ENCODE assay signal across 8 mouse cellular contexts in genomic region chr10:80677942-80678436, GRCm38 (mm10). TPM values are rescaled to one million over a fixed set of nuclear protein-coding genes. Genes with fewer than 3 reads are reported as not detected.
DNase-seq lines count a peak whose midpoint lies in the region; ATAC-seq and TF ChIP-seq lines count a peak whose summit lies in the region.

TSS of gene Mknk2 (minus strand) at chr10:80678112.

- H3K4me1 ChIP-seq in CH12.LX (ENCODE audit: control insufficient read depth in 1 of 2, insufficient read depth in 2 of 2): peaks cover 29 to 71% of the 10 kb centered on the region in 2 experiments
- H3K4me1 ChIP-seq in forebrain, embryonic 13.5 days: peaks cover 56% of the 10 kb centered on the region
- peaks cover 53% of the 10 kb centered on the region for H3K4me1 ChIP-seq in heart, postnatal 0 days (ENCODE audit: control insufficient read depth, insufficient read depth)
- H3K4me1 ChIP-seq in liver, embryonic 14.5 days (replicated peaks; ENCODE audit: control insufficient read depth in 2 of 2, insufficient read depth in 2 of 2, low read length in 1 of 2): peaks cover 49 to 52% of the 10 kb centered on the region in 2 experiments
- peaks cover 52% of the 10 kb centered on the region for H3K4me1 ChIP-seq in neural tube, embryonic 12.5 days

- peak within 1 kb of the TSS; percentile 72 to 95 (median 75) for H3K4me3 ChIP-seq in CH12.LX (replicated peaks in 1 of 3; ENCODE audit: low read depth in 2 of 3, low read length in 2 of 3, poor library complexity in 1 of 3)
- H3K4me3 ChIP-seq in forebrain, embryonic 13.5 days: peak within 1 kb of the TSS; percentile 99
- H3K4me3 ChIP-seq in heart, postnatal 0 days (ENCODE audit: low read depth, low read length): peak within 1 kb of the TSS; percentile 50
- peak within 1 kb of the TSS; percentile 65 to 98 for H3K4me3 ChIP-seq in liver, embryonic 14.5 days (ENCODE audit: insufficient read depth in 1 of 2, low read depth in 2 of 2, low read length in 2 of 2)
- H3K4me3 ChIP-seq in neural tube, embryonic 12.5 days: peak within 1 kb of the TSS; percentile 68

- no peak; the same call in 1 of the 2 replicates for TF ChIP-seq RAD21 in CH12.LX (IDR thresholded peaks at IDR 0.05; ENCODE audit: low read depth, low read length)

- no peaks in the 10 kb centered on the region for H3K9me3 ChIP-seq in CH12.LX (replicated peaks; ENCODE audit: low read length)
- no peaks in the 10 kb centered on the region for H3K9me3 ChIP-seq in forebrain, embryonic 13.5 days (replicated peaks)
- no peaks in the 10 kb centered on the region for H3K9me3 ChIP-seq in heart, postnatal 0 days (replicated peaks; ENCODE audit: control insufficient read depth, low read length)
- no peaks in the 10 kb centered on the region for H3K9me3 ChIP-seq in liver, embryonic 14.5 days (ENCODE audit: control insufficient read depth, low read length)
- H3K9me3 ChIP-seq in neural tube, embryonic 12.5 days: no peaks in the 10 kb centered on the region

- peak; percentile 63 for TF ChIP-seq POLR2A in CH12.LX (IDR thresholded peaks at IDR 0.05; ENCODE audit: low read depth, low read length)

- H3K4me2 ChIP-seq in CH12.LX (ENCODE audit: insufficient read depth, low read depth, poor library complexity, severe bottlenecking): peak within 1 kb of the TSS; percentile 77
- peak within 1 kb of the TSS; percentile 70 for H3K4me2 ChIP-seq in forebrain, embryonic 13.5 days
- H3K4me2 ChIP-seq in heart, postnatal 0 days (ENCODE audit: low read depth, low read length): peak within 1 kb of the TSS; percentile 75
- peak within 1 kb of the TSS; percentile 98 for H3K4me2 ChIP-seq in liver, embryonic 14.5 days (ENCODE audit: low read depth)
- H3K4me2 ChIP-seq in neural tube, embryonic 12.5 days (replicated peaks): peak within 1 kb of the TSS; percentile 89

- peak; percentile 34; the same call in 1 of the 2 replicates for TF ChIP-seq EP300 in CH12.LX (IDR thresholded peaks at IDR 0.05; ENCODE audit: low read length)
- TF ChIP-seq EP300 in heart, postnatal 0 days (IDR thresholded peaks at IDR 0.05; ENCODE audit: low read depth): peak; percentile 95; the same call in 1 of the 2 replicates
- TF ChIP-seq EP300 in liver, embryonic 14.5 days (IDR thresholded peaks at IDR 0.05; ENCODE audit: low read depth): peak; percentile 67

- peak within 1 kb of the TSS; percentile 98 for H3K27ac ChIP-seq in CH12.LX (ENCODE audit: insufficient read depth, low read depth)
- peak within 1 kb of the TSS; percentile 97 for H3K27ac ChIP-seq in forebrain, embryonic 13.5 days
- H3K27ac ChIP-seq in heart, postnatal 0 days (ENCODE audit: low read depth): peak within 1 kb of the TSS; percentile 99
- peak within 1 kb of the TSS; percentile 100 for H3K27ac ChIP-seq in liver, embryonic 14.5 days
- peak within 1 kb of the TSS; percentile 93 for H3K27ac ChIP-seq in neural tube, embryonic 12.5 days

- H3K9ac ChIP-seq in CH12.LX (ENCODE audit: insufficient read depth, low read depth): peak within 1 kb of the TSS; percentile 93
- peak within 1 kb of the TSS; percentile 80 for H3K9ac ChIP-seq in forebrain, embryonic 13.5 days
- peak within 1 kb of the TSS; percentile 79 for H3K9ac ChIP-seq in heart, postnatal 0 days (replicated peaks; ENCODE audit: low read depth, low read length)
- H3K9ac ChIP-seq in liver, embryonic 14.5 days (replicated peaks): peak within 1 kb of the TSS; percentile 98
- H3K9ac ChIP-seq in neural tube, embryonic 12.5 days: peak within 1 kb of the TSS; percentile 68

- dilution Hi-C loops in CH12.LX (cut with MboI; ENCODE audit: extremely low pct_ligation_motif_present, extremely low pct_unique_long_range_greater_than_20kb, low sequenced_read_pairs): no loop called here

- peaks cover 30% of the 10 kb centered on the region for H3K79me2 ChIP-seq in CH12.LX (replicated peaks; ENCODE audit: control insufficient read depth, extremely low read depth, insufficient read depth, poor library complexity, severe bottlenecking)

- in situ Hi-C loops in CH12.LX (cut with MboI; ENCODE audit: low pct_ligation_motif_present, low pct_unique_long_range_greater_than_20kb, low sequenced_read_pairs): loop anchor here (25.0 kb wide), 1 partner anchor 241 kb away; the partner anchor contains the start of gene Tcf3

- TF ChIP-seq CTCF in CH12.LX (conservative IDR thresholded peaks at IDR 0.05 in 1 of 2, IDR thresholded peaks at IDR 0.05 in 1 of 2; ENCODE audit: low read depth in 2 of 2, low read length in 2 of 2): no peak
- peak; percentile 26 for TF ChIP-seq CTCF in heart, postnatal 0 days (IDR thresholded peaks at IDR 0.05; ENCODE audit: low read depth)
- TF ChIP-seq CTCF in liver, embryonic 14.5 days (IDR thresholded peaks at IDR 0.05; ENCODE audit: low read depth): 0 out of 2 replicates have a peak, but pooled peaks have one; percentile 8

- H3K27me3 ChIP-seq in CH12.LX (replicated peaks): no peaks in the 10 kb centered on the region
- no peaks in the 10 kb centered on the region for H3K27me3 ChIP-seq in forebrain, embryonic 13.5 days
- H3K27me3 ChIP-seq in heart, postnatal 0 days (ENCODE audit: control insufficient read depth, insufficient read depth, low read length): no peaks in the 10 kb centered on the region
- H3K27me3 ChIP-seq in liver, embryonic 14.5 days (ENCODE audit: control insufficient read depth, insufficient read depth, low read length): no peaks in the 10 kb centered on the region
- H3K27me3 ChIP-seq in neural tube, embryonic 12.5 days (replicated peaks): no peaks in the 10 kb centered on the region

- peak; percentile 34; the same call in 1 of the 2 replicates for ATAC-seq in forebrain, embryonic 13.5 days
- peak; percentile 66 for ATAC-seq in heart, postnatal 0 days (ENCODE audit: insufficient read depth, low read depth)
- peak; percentile 63 for ATAC-seq in liver, embryonic 14.5 days (ENCODE audit: insufficient read depth)
- ATAC-seq in neural tube, embryonic 12.5 days (ENCODE audit: low FRiP score, low read depth): no peak

- DNase-seq in CH12.LX (ENCODE audit: extremely low read depth): peak; percentile 80
- peak; percentile 70 for DNase-seq in c-Kit-negative CD71-positive TER-119-positive erythroid progenitor cells, embryonic 14.5 days (ENCODE audit: low read depth, low spot score)
- DNase-seq in heart, postnatal 0 days (ENCODE audit: low spot score): peak; percentile 98
- peak; percentile 99 for DNase-seq in kidney, postnatal 36 days
- DNase-seq in liver, embryonic 14.5 days (ENCODE audit: low read depth in 3 of 3, low spot score in 3 of 3): peak; percentile 80 to 82 (median 81)
- peak; percentile 90 for DNase-seq in testis, postnatal 10 days (ENCODE audit: low spot score)

- 19% methylated on average over 8 of the region's 8 CpGs for WGBS in forebrain, embryonic 13.5 days
- WGBS in heart, postnatal 0 days: under 1% methylated on average over 8 of the region's 8 CpGs
- WGBS in liver, embryonic 14.5 days (ENCODE audit: insufficient replicate concordance): 1% methylated on average over 8 of the region's 8 CpGs
- 33% methylated on average over 8 of the region's 8 CpGs for WGBS in neural tube, embryonic 12.5 days

- H3K36me3 ChIP-seq in CH12.LX (replicated peaks in 1 of 2; ENCODE audit: control insufficient read depth in 1 of 2, insufficient read depth in 1 of 2, low read length in 1 of 2): peaks cover 2 to 21% of the 10 kb centered on the region in 2 experiments
- peaks cover 16% of the 10 kb centered on the region; the same call in 1 of the 2 replicates for H3K36me3 ChIP-seq in forebrain, embryonic 13.5 days (ENCODE audit: poor library complexity, severe bottlenecking)
- H3K36me3 ChIP-seq in heart, postnatal 0 days (replicated peaks; ENCODE audit: control insufficient read depth, insufficient read depth, low read length): 0 out of 2 replicates have a peak, but pooled peaks cover under 1% of the 10 kb centered on the region
- peaks cover 2% of the 10 kb centered on the region; the same call in 1 of the 2 replicates for H3K36me3 ChIP-seq in liver, embryonic 14.5 days (replicated peaks; ENCODE audit: control insufficient read depth, insufficient read depth, low read depth)
- peaks cover 14% of the 10 kb centered on the region; the same call in 1 of the 2 replicates for H3K36me3 ChIP-seq in neural tube, embryonic 12.5 days

TF ChIP-seq in CH12.LX, 34 proteins besides CTCF, POLR2A, EP300 and RAD21 (continues in another document):
- TF ChIP-seq NRF1 (IDR thresholded peaks at IDR 0.05; ENCODE audit: low read depth, low read length) (peak; percentile 48; the same call in 1 of the 2 replicates), JUND (conservative IDR thresholded peaks at IDR 0.05; ENCODE audit: low read depth, low read length) (no peak), ETS1 (conservative IDR thresholded peaks at IDR 0.05; ENCODE audit: low read depth, low read length) (peak; percentile 71), TBP (conservative IDR thresholded peaks at IDR 0.05; ENCODE audit: low read depth, low read length) (peak; percentile 11; the same call in 1 of the 2 replicates), E2F4 (IDR thresholded peaks at IDR 0.05; ENCODE audit: insufficient replicate concordance, low read depth, low read length) (no peak), CHD2 (IDR thresholded peaks at IDR 0.05; ENCODE audit: low read length) (peak; percentile 90), UBTF (IDR thresholded peaks at IDR 0.05; ENCODE audit: low read depth, low read length) (peak; percentile 63; the same call in 1 of the 2 replicates), MYC (IDR thresholded peaks at IDR 0.05; ENCODE audit: low read depth, low read length) (0 out of 2 replicates have a peak, but pooled peaks have one; percentile 45), PAX5 (IDR thresholded peaks at IDR 0.05; ENCODE audit: low read length) (no peak), SIN3A (IDR thresholded peaks at IDR 0.05; ENCODE audit: low read length) (peak; percentile 76; the same call in 1 of the 2 replicates), MXI1 (IDR thresholded peaks at IDR 0.05; ENCODE audit: low read depth, low read length) (peak; percentile 68), MEF2A (IDR thresholded peaks at IDR 0.05; ENCODE audit: borderline replicate concordance, low read depth, low read length) (peak; percentile 59; the same call in 1 of the 2 replicates), ELF1 (IDR thresholded peaks at IDR 0.05; ENCODE audit: low read depth, low read length) (peak; percentile 44; the same call in 1 of the 2 replicates), ZMIZ1 (IDR thresholded peaks at IDR 0.05; ENCODE audit: low read depth, low read length) (peak; percentile 46; the same call in 1 of the 2 replicates)

RNA-seq across cellular contexts. Expression of gene Mknk2, which starts in this region (rescaled TPM):
- 91.5 and 110 TPM in 2 replicates for total RNA-seq in CH12.LX (2012; rRNA removed)
- total RNA-seq in CH12.LX (2014; rRNA removed): 121 and 138 TPM in 2 replicates
- 175 and 199 TPM in 2 replicates for polyA plus RNA-seq in CH12.LX (2012; ENCODE audit: insufficient read length, low read depth)
- polyA plus RNA-seq in forebrain, embryonic 13.5 days (2015; fragmentation: Nextera tagmentation; extraction: Ambion mirVana): 52.3 and 55.1 TPM in 2 replicates
- total RNA-seq in heart, postnatal 0 days (2014; rRNA removed; ENCODE audit: low replicate concordance): 150 and 174 TPM in 2 replicates
- 76.9 and 78.3 TPM in 2 replicates for polyA plus RNA-seq in heart, postnatal 0 days (2015; fragmentation: Nextera tagmentation; extraction: Ambion mirVana)
- polyA plus RNA-seq in liver, embryonic 14.5 days (2012; rRNA removed): 59.7 and 69.1 TPM in 2 replicates
- polyA plus RNA-seq in liver, embryonic 14.5 days (2014; fragmentation: Nextera tagmentation; extraction: Ambion mirVana): 58.7 and 74.3 TPM in 2 replicates
- 86.5 and 88.5 TPM in 2 replicates for polyA plus RNA-seq in neural tube, embryonic 12.5 days (2016; fragmentation: Nextera tagmentation; extraction: Ambion mirVana)

Comparison
In these comparisons a context has a peak if more than half of its experiments do, and no peak if none do; other contexts are left out.
1. CTCF ChIP-seq: peak in heart, postnatal 0 days (single experiment) and liver, embryonic 14.5 days (single experiment); none in CH12.LX (0 of 2).
2. Peak in every context shown above with its lines, with median percentiles within 50 percentile points of each other: DNase-seq, H3K27ac ChIP-seq, H3K4me2 ChIP-seq, H3K4me3 ChIP-seq and H3K9ac ChIP-seq.